Mouse (Mus musculus): ENCODE measurements around the gene Tnf. TPM values are rescaled to one million over a fixed set of nuclear protein-coding genes. Genes with fewer than 3 reads are reported as not detected.
A peak's percentile ranks its signal among the peaks of the same experiment; 100 is the strongest.

Tnf gene
- total and polyA plus RNA-seq, 2 experiments from 2014 or later = 0.12 to 0.53 TPM

DNA sequence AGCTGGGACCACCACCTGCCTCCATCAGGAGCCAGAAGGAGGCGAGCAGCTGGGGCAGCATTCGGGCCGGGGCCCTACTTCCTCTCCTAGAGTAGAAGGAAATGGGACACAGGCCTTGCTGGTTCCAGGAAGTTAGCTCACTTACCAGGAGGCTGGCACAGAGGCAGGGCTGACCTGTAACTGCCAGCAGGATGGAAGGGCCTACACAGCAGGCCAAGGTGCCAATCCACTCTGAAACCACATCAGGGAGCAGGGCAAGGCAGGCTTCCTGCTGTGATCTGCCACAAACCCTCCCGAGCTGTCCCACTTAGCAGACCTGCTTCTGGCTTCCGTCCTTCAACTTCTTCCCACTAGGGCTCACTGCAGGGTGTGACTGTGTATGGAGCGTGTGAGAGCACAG, 20.5 kb upstream of the Tnf start:
- no peak overlapping the region for H3K9ac ChIP-seq (replicated peaks; ENCODE audit: low read depth, low read length)
- H3K27me3 ChIP-seq (ENCODE audit: control insufficient read depth, insufficient read depth, low read length) = no peaks in the 10 kb centered on the region
- peaks cover 9% of the 10 kb centered on the region; the same call in 1 of the 2 replicates for H3K4me1 ChIP-seq (ENCODE audit: control insufficient read depth, insufficient read depth)
- no peak for DNase-seq (ENCODE audit: low spot score)
- WGBS = 63% methylated on average over 6 of the region's 6 CpGs
- no peaks in the 10 kb centered on the region for H3K9me3 ChIP-seq (replicated peaks; ENCODE audit: control insufficient read depth, low read length)
- ATAC-seq (ENCODE audit: insufficient read depth, low read depth) = no peak
- TF ChIP-seq EP300 (IDR thresholded peaks at IDR 0.05; ENCODE audit: low read depth) = no peak
- TF ChIP-seq CTCF (IDR thresholded peaks at IDR 0.05; ENCODE audit: low read depth) = no peak
- no peak overlapping the region for H3K4me3 ChIP-seq (ENCODE audit: low read depth, low read length)
- H3K36me3 ChIP-seq (replicated peaks; ENCODE audit: control insufficient read depth, insufficient read depth, low read length) = peaks cover 25% of the 10 kb centered on the region; the same call in 1 of the 2 replicates
- no peak overlapping the region for H3K4me2 ChIP-seq (ENCODE audit: low read depth, low read length)
- peak overlapping the region; percentile 63 for H3K27ac ChIP-seq (ENCODE audit: low read depth)

DNA sequence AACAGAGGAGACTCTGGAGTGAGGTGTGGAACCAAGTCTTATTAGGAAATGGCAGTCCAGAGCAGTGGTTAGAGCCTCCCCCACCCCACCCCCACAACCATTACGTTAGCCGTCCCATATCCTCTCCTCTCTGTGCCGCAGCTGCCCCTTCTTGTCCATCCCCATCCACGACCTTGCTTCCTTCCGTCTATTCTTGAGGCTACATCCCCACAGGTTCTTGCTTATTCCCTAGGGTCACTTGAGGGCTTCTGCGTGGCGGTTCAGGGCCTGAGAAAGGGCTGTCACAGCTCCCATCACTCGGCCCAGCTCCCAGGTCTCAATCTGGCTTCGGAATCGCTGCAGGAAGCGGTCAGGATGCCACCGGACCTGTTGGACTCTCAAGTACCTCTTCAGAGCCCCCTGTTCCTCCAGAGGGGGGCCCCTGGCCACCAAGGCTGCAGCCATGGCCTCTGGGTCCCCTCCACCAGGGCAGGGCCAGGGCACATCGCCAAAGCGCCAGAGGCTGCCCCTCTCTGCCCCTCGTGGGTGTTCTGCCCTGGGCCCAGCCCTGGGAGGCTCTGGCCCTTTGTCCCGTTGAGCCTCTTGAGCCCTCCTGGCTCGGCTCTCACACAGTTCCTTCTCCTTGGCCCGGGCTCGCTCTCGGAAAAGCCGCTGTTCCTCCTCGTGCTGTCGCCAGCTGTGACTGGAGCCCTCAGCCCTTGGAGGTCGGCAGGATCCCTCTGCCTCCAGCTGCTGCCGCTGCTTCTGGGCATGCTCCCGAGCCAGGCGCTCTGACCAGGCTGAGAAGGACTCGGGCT, 18.5 kb upstream of the Tnf start, which contains the start of gene Gm16181:
Gene Gm16181, plus strand, starts transcription at position 679 of the 797 bp plus-strand sequence.
- 0 out of 2 replicates have a peak within 1 kb of the TSS, but pooled peaks have one; percentile 13 for H3K4me2 ChIP-seq (ENCODE audit: low read depth, low read length)
- no peak; the same call in 1 of the 2 replicates for ATAC-seq (ENCODE audit: insufficient read depth, low read depth)
- WGBS = 55% methylated on average over 27 of the region's 28 CpGs
- no peaks in the 10 kb centered on the region for H3K9me3 ChIP-seq (replicated peaks; ENCODE audit: control insufficient read depth, low read length)
- H3K4me1 ChIP-seq (ENCODE audit: control insufficient read depth, insufficient read depth) = peaks cover 9% of the 10 kb centered on the region; the same call in 1 of the 2 replicates
- no peak within 1 kb of the TSS for H3K4me3 ChIP-seq (ENCODE audit: low read depth, low read length)
- peak within 1 kb of the TSS; percentile 84 for H3K27ac ChIP-seq (ENCODE audit: low read depth)
- TF ChIP-seq EP300 (IDR thresholded peaks at IDR 0.05; ENCODE audit: low read depth) (no peak), CTCF (IDR thresholded peaks at IDR 0.05; ENCODE audit: low read depth) (no peak)
- 0 out of 2 replicates have a peak, but pooled peaks cover 15% of the 10 kb centered on the region for H3K36me3 ChIP-seq (replicated peaks; ENCODE audit: control insufficient read depth, insufficient read depth, low read length)
- 0 out of 2 replicates have a peak within 1 kb of the TSS, but pooled peaks have one; percentile 8 for H3K9ac ChIP-seq (replicated peaks; ENCODE audit: low read depth, low read length)
- no peak for DNase-seq (ENCODE audit: low spot score)
- H3K27me3 ChIP-seq (ENCODE audit: control insufficient read depth, insufficient read depth, low read length) = no peaks in the 10 kb centered on the region

DNA sequence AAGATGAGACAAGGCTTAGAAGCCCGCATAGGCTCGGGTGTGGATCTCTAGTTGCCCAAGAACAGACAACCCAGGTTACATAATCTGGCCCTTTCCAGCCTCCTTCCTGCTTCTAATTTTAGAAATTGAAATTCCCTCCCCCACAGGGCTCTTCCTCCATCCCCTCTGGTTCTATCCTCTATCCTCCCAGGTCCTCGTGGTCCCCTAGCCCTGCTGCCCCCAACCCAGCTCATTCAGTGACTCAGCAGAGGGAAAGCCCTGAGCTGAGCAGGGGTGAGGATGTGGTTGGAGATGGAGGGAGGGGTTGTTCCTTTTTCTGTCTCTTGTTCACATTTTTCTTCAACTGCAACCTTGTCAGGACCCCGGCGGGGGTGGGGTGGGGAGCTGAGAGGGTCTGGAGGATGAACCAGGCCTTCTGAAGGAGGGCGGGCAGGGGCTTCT, 17.8 kb upstream of the Tnf start:
- TF ChIP-seq EP300 (IDR thresholded peaks at IDR 0.05; ENCODE audit: low read depth) (no peak), CTCF (IDR thresholded peaks at IDR 0.05; ENCODE audit: low read depth) (no peak)
- H3K4me2 ChIP-seq (ENCODE audit: low read depth, low read length) = no peak overlapping the region
- 54% methylated on average over 6 of the region's 6 CpGs for WGBS
- H3K4me1 ChIP-seq (ENCODE audit: control insufficient read depth, insufficient read depth) = peaks cover 9% of the 10 kb centered on the region; the same call in 1 of the 2 replicates
- no peak overlapping the region for H3K4me3 ChIP-seq (ENCODE audit: low read depth, low read length)
- DNase-seq (ENCODE audit: low spot score) (no peak), ATAC-seq (ENCODE audit: insufficient read depth, low read depth) (no peak)
- peak overlapping the region; percentile 84 for H3K27ac ChIP-seq (ENCODE audit: low read depth)
- 0 out of 2 replicates have a peak, but pooled peaks cover 9% of the 10 kb centered on the region for H3K36me3 ChIP-seq (replicated peaks; ENCODE audit: control insufficient read depth, insufficient read depth, low read length)
- H3K9me3 ChIP-seq (replicated peaks; ENCODE audit: control insufficient read depth, low read length) = no peaks in the 10 kb centered on the region
- H3K27me3 ChIP-seq (ENCODE audit: control insufficient read depth, insufficient read depth, low read length) = no peaks in the 10 kb centered on the region
- H3K9ac ChIP-seq (replicated peaks; ENCODE audit: low read depth, low read length) = no peak overlapping the region

DNA sequence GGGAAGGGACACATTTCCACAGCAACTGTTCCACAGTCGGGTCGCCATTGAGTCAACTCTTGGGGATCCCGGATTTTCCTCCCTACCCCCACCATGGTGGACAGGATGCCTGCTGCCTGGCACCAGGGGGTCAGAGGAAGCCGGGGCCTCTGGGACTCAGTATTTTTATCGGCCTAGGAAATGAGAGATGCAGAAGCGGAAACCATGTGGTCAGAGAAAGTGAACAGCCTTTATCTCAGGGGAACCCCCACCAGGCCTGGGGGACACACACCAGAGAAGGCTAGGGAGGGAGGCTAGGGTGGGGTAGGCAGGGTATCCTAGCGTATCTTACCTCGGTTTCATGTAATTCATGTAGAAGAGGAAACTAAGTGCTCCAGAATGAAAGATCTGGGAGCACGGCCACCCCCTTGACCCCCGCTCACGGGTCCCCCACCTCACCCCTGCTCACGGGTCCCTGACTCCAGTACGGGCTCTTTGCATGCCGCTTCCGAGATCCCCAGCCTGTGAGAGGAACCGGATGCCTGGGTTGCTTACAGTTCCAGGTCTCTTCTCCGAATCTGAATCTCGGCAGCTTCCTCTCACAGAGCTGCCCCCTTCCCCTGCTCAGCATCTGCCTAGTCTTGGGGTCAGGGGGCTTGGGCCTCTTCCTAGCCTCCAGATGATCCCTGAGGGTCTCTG, 16.8 kb upstream of the Tnf start:
- no peak for DNase-seq (ENCODE audit: low spot score)

GRCm38 (mm10) chr17:35213071-35213470, 11.3 kb upstream of the Tnf start:
- Histone ChIP-seq H3K9me3 (replicated peaks; ENCODE audit: control insufficient read depth, low read length) (no peaks in the 10 kb centered on the region), H3K36me3 (replicated peaks; ENCODE audit: control insufficient read depth, insufficient read depth, low read length) (no peaks in the 10 kb centered on the region), H3K9ac (replicated peaks; ENCODE audit: low read depth, low read length) (no peak overlapping the region), H3K4me2 (ENCODE audit: low read depth, low read length) (no peak overlapping the region), H3K4me3 (ENCODE audit: low read depth, low read length) (no peak overlapping the region), H3K27ac (ENCODE audit: low read depth) (no peak overlapping the region), H3K27me3 (ENCODE audit: control insufficient read depth, insufficient read depth, low read length) (no peaks in the 10 kb centered on the region), H3K4me1 (ENCODE audit: control insufficient read depth, insufficient read depth) (no peaks in the 10 kb centered on the region)
- no peak for DNase-seq (ENCODE audit: low spot score)
- TF ChIP-seq EP300 (IDR thresholded peaks at IDR 0.05; ENCODE audit: low read depth) (no peak), CTCF (IDR thresholded peaks at IDR 0.05; ENCODE audit: low read depth) (no peak)
- 86% methylated on average over 5 of the region's 5 CpGs for WGBS
- ATAC-seq (ENCODE audit: insufficient read depth, low read depth) = no peak

More for the DNA sequence above, 16.8 kb upstream of the Tnf start:
- WGBS = 61% methylated on average over 18 of the region's 18 CpGs
- Histone ChIP-seq H3K4me2 (ENCODE audit: low read depth, low read length) (peak overlapping the region; percentile 12; the same call in 1 of the 2 replicates), H3K4me3 (ENCODE audit: low read depth, low read length) (no peak overlapping the region), H3K36me3 (replicated peaks; ENCODE audit: control insufficient read depth, insufficient read depth, low read length) (0 out of 2 replicates have a peak, but pooled peaks cover 9% of the 10 kb centered on the region), H3K27ac (ENCODE audit: low read depth) (peak overlapping the region; percentile 84), H3K9me3 (replicated peaks; ENCODE audit: control insufficient read depth, low read length) (no peaks in the 10 kb centered on the region), H3K9ac (replicated peaks; ENCODE audit: low read depth, low read length) (no peak overlapping the region), H3K4me1 (ENCODE audit: control insufficient read depth, insufficient read depth) (peaks cover 9% of the 10 kb centered on the region; the same call in 1 of the 2 replicates), H3K27me3 (ENCODE audit: control insufficient read depth, insufficient read depth, low read length) (no peaks in the 10 kb centered on the region)
- TF ChIP-seq EP300 (IDR thresholded peaks at IDR 0.05; ENCODE audit: low read depth) (peak; percentile 72; the same call in 1 of the 2 replicates), CTCF (IDR thresholded peaks at IDR 0.05; ENCODE audit: low read depth) (no peak)
- ATAC-seq (ENCODE audit: insufficient read depth, low read depth) = peak; percentile 57

Data from heart, postnatal 0 days (tissue).